Mouse (Mus musculus): ENCODE measurements around the gene Safb.

DNA sequence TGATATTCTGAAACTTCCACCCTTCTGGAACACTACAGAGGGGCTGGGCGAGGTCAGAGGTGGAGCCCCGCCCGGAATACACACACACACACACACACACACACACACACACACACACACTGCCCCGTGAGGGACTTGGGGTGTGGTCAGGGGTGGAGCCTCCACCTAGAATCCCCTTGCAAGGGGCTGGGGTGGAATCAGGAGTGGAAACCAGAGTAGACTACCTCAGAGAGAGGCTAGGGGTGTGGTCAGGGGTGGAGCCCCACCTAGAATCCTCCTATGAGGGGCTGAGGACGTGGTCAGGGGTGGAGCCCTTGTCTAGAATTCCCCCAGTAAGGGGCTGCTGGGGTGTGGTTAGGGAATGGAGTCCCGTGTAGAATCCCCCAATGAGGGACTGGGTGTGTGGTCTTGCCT, 44.1 kb upstream of the Safb start:
- TF ChIP-seq CTCF (IDR thresholded peaks at IDR 0.05; ENCODE audit: insufficient read depth, low read depth, low read length) (no peak), POLR2A (IDR thresholded peaks at IDR 0.05; ENCODE audit: insufficient read depth, low read depth, low read length) (no peak)
